Mouse (Mus musculus): ENCODE measurements around the gene Mitf.

DNA sequence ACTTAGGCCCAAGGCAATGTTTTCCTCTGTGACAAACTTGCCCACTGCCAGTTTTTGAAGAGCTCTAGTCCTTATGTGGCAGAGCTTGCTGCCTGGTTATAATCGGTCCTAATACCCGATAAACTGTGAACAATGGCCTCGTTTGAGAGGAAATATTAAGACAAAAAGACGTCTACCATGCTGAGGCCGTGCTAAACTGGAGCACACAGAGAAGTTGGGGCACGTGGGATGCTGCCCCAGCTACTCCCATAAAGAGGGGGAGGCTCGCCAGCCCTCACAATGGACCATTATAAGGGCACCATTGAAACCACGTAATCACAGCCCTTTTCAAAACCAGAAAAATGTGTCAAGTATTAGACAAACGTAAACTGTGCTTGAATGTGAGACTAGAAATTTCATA is 174.8 kb downstream of the Mitf start:
- no peak for TF ChIP-seq CTCF (IDR thresholded peaks at IDR 0.05; ENCODE audit: low read depth)
- TF ChIP-seq EP300 (optimal IDR thresholded peaks at IDR 0.05), result no peak
